Mouse (Mus musculus): Measurements from ENCODE around the gene Zcchc10.

DNA sequence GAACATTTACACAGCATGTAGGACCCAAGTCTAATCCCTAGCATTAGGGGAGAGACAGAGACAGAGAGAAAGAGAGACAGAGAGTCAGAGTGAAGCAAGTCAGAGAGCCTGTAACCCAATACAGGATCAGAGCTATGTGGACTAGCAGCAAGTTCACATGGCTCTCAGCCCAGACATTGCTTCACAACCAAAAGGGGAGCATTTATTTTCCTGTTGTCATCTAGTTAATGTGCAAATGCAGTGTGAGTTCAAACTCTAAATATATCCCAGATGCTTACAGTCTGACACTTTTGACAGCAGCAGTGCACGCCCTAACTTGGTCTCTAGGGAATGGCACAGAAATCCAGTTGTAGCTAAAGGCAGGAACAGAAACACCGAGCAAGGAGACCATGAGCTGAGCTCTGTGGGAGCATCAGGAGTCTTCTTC, 15.6 kb upstream of the Zcchc10 start:
- TF ChIP-seq HCFC1 (IDR thresholded peaks at IDR 0.05; ENCODE audit: borderline replicate concordance, insufficient read depth, low read length) (no peak), ZNF384 (IDR thresholded peaks at IDR 0.05; ENCODE audit: low read depth, low read length) (no peak), CHD2 (IDR thresholded peaks at IDR 0.05; ENCODE audit: low read depth, low read length) (no peak), MAFK (IDR thresholded peaks at IDR 0.05; ENCODE audit: insufficient read depth, low read depth, low read length) (no peak)

All from ES-E14 (cell line).